Mouse (Mus musculus): ENCODE measurements around the gene Zfp275.
"Not testable (repeated sequence)": the region's sequence is repeated elsewhere in the genome, so short reads cannot be mapped to it uniquely, and the experiment has no call there.

The Zfp275 gene

DNA sequence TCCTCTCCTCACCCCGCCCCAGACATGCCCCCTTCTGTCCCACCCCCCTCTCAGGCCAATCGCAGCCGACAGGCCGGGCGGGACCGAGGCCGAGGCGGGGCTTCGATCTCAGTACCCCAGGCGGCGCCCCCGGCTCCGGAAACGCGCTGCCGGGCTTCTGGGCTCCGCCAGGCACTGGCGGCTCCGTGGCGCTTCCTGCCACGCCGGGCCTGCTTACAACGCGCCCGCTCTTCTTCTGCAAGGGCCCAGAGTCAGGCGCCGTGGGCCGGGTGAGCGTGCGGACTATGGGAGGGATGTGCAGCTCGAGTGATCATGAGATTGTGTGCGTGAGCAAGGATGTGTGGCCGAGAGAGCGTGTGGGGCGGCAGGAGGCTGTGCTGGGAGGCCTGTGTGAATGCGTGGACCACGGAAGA is at the start of gene Zfp275:
TSS of gene Zfp275 (plus strand) at position 139 of the 413 bp plus-strand sequence.
- peak; percentile 53 for DNase-seq (ENCODE audit: low spot score)

DNA sequence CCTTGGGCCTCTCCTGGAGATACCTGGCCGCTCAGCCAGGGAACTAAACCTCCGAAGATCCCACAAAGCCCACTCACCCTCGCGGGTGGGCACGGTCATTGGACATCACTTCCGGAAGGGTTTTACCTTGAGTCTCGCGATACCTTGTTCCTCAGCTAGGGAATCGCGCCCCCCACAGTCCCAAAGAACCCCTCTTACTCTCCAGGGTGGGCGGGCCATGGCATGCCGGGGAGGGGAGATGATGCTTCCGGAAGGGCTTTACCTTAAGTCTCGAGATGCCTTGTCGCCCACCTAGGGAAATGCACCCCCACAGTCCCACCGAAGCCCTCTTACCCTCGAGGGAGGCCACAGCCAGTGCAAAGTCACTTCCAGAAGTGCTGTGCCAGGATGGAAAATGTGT is 49.5 kb upstream of the Zfp275 start, which contains the start of the genes Xlr5a and Xlr5c:
TSS of gene Xlr5a (minus strand) at position 101 of the 400 bp plus-strand sequence.
TSS of gene Xlr5c (minus strand) at position 101 of the 400 bp plus-strand sequence.
- DNase-seq (ENCODE audit: low spot score) = not testable (repeated sequence)

DNA sequence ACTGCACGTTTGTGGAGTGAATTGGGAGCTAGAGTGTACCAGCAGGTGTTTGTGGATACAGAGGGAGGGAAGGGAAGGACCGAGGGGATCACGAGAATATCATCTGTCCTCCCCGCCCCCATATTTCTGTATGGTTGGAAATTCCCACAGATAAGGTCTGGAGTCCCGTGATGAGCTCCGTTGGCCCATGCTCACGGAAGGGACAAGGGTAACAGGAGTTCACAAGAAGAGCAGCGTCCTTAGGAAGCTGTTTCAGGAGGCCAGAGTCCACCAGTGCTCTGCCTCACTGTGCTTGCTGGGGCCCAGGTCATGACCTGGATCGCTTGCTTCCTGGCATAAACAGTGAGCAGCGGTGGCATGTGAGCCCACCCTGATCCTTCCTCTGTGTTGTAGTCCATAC is 46.7 kb upstream of the Zfp275 start:
- DNase-seq (ENCODE audit: low spot score) = not testable (repeated sequence)

DNA sequence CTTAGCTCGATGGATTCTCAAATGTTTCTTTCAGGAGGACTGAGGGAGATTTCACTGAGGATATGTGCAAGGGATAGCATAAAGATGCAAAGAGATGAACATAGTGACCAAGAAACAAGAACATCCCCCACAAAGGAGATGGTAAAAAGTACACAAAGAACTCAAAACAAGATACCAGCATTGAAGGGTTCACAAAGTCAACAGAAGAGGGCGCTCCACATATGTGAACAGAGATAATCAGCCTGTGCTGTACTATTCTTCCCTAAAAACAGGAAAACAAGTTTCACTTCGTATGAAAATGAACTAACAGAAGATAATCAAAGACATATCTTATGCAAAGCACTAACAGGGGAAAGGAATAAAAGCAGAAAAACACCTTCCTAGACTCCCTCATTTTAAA is 29.9 kb upstream of the Zfp275 start:
- peak; percentile 63 for DNase-seq (ENCODE audit: low spot score)

DNA sequence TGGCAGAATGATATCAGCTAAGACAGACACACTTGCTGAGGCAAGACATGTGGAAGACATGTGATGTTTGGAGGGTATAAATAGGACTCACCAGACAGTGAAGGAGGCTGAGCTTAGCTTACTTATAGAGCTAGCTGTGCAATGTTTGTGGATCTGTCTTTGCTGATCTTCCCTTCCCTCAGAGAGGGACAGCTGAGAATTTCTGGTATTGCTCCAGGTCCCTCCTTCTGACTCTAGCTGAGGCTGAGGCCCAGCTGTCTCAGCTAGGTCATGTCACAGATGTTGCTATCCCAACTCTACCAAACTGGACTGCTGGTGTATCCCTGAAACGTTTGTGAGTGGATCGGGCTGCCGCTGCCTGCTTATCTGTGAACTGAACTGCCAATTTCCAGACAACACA is 21.4 kb upstream of the Zfp275 start:
- DNase-seq (ENCODE audit: low spot score) = no peak

DNA sequence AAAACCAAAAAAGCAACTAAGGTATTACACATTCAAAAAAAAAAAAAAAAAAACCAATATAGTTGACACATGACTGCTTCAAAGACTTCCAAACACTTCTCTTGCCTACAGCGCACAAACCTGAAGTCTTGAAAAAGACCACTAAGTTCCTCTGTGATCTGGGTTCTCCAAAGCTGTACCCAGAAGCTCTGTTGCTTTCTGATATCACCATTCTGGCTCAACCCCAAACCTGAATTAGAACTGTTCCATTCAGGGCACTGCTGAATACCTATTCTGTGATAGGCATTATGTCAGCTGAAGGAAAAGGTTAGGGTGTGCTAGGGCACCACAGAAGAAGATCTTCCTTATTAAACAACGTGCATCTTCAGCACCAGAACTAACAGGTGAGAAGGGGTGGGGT is 15.2 kb upstream of the Zfp275 start:
- DNase-seq (ENCODE audit: low spot score) = no peak

DNA sequence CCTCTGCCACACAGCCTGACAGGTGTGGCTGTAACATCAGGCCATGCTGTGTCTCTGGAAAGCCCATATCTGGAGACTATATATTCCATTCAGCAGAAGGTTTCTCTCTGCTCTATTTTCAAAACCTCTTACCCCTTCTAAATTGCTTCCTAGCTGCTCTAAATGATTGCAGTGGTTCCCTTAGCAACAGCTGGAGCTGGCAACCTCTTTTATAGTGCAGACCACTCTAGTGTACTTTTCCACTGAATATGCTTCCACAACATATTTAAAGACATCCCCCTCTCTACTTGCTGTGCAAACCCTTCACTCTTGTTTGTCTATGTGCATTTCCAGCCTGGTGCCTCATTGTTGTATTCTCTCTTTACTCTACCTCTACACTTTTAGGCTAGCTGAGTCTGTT is 8.9 kb upstream of the Zfp275 start:
- DNase-seq (ENCODE audit: low spot score) = no peak

DNA sequence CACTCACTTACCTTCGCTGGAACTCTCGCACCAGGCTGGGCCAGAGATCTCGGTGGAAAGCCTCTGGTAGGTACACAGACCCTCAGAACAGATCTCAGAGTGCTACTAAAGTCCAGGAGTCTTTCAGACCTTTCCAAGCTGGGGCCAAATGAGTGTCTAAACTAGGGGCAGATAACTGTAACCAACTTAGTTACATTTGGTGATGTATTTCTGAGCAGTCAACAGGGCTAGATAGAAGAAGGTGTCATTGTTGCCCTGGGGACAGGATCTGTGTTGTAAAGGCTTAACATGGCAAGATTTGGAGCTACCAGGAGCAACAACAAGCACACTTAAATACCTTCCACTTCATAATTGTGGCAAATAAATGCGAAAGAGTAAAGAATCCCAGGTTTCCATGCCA is 5.7 kb upstream of the Zfp275 start, which contains the start of gene Gm45015:
TSS of gene Gm45015 (minus strand) at position 101 of the 400 bp plus-strand sequence.
- DNase-seq (ENCODE audit: low spot score) = no peak

DNA sequence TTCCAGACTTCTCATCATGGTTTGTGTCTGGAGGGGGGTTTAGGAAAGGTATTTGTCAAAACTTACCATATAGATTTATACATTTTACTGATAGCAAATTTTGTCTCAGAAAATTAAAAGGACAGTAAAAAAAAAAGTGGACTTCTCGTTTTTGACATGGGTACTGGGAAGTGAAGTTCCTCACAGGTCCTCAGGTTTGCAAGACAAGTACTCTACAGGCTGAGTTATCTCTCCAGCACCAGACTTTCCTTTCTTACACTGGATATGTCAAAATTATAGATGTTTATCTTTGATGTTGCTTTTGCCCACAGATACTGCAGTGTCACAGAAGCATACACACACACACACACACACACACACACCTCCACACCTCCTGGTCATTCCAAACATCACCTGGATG is 948 bp upstream of the Zfp275 start:
- DNase-seq (ENCODE audit: low spot score) = no peak

DNA sequence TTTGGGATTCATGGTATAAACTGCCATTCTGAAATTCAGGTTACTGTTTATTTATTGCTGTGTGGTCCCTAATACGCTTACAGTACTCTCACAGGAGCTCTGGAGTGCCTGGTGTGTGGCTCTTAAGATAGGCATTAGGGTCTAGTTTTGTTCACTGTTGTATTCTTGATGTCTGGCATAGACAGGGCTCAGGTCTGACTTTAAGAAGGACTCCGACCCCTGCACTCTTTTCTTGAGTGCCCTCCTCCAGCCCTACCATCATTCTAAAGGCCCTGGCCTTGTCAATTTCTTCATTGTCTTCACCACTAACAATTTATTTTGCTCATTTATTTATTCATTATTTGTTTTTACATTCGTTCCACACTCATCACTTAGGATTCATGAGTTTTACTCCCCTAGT is 353 bp upstream of the Zfp275 start:
- no peak for DNase-seq (ENCODE audit: low spot score)

DNA sequence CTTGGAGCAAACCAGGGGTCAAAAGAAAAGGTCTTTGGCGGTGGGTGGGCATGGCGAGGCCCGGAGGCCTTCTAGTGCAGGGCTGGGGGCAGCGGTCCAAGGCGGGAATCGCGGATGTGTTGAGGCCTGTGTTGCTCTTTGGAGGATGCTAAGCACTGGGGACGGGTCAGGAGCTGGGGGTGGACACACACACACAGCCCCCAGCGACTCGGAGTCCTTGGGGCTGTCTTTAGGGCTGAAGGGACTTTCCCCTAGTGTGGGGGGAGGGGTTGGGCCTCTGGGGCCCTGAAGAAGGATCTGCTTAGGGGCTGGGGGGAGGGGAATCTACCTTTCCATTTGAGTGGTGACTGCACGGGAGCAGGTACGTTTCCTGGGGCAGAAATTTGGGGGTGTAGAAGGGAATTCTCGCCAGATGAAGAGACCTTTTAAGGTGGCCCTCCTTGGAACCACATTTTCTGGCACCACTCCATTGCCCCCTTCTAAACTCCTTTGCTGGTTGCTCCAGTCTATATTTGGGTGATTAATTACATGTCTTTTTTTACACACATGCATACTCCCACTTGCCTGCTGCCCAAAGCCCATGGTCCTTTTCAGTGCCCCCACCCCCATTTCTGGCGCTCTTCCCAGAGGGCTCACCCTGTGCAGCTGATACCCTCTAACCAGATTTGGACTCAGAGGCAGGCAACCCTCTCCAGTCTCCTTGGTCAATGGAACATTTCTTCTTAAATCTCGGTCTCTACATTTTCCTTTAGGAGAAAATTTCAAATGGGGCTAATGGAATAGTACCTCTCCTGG is 717 bp downstream of the Zfp275 start:
- DNase-seq (ENCODE audit: low spot score) = peak; percentile 8

DNA sequence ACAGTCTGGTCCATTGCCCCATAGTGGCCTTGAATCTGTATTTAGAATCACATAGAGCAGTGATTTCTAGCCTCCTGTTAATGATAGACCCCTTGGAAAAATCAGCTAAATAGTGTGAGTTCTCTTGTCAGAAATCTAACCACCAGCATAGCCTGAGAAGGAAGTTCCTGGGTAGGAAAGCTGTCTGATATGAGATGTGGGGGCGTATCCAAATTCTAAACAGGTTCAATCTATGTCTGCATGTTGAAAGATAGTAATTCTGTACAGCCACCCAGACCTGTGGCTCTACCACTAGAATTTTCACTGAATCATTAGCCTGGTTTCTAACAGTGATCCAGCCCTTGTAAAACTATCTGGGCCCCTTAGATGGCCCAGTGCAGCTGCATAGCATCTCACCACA is 1.4 kb downstream of the Zfp275 start:
- no peak for DNase-seq (ENCODE audit: low spot score)

DNA sequence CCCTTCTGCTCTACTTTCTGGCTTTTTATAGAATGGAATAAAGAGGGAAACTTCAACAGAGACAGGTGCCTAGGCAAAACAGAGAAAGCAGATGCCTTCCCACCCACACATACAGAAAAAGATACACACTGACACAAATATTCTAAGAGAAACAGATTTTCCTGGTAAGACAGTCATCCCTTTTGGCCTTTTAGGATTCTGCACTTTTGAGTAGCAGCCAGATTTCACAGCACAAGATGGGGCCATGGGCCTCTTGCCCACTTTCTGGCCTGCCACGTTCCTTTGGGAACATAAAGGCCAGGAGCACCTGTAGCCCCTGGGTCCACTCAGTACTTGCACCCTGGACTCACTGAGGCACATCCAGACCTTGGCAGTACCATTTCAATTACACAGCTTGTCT is 1.9 kb downstream of the Zfp275 start:
- DNase-seq (ENCODE audit: low spot score) = no peak

DNA sequence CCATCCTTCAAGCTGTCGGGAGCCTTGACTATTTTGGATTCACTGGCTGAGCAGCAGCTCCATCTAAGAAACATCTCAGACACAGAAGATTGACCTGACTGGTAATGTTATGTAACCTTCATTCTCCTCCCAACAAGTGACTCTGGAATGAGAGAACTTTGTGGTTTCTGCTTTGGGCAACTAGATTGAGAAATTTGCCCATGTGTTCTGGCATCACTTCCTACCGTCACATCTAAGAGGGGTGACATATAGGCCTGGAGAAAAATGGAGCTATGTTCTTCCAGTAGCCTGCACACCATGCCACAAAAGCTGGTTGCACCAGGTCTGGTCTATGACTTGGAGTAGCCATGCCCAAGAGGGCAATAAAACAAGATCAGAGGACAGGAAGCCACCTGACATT is 13.7 kb downstream of the Zfp275 start:
- peak; percentile 7 for DNase-seq (ENCODE audit: low spot score)

DNA sequence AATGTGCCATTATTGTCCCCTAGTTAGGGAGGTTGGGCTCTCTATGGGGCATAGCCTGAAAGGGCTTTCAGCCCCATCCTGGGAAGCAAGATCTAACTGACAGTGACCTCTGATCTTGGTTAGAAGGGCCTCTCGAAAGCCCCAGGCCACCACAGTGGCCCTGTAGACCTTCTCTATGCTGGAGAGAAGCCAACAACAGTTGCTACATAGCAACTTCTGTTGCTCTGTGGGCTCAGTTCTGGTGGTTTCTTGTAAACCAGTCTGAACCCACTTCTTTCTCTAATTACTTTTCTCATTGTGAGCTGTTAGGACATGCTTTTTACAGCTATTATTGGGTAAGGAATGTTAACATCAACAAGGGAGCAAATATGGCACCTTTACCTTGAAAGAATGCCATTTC is 14.3 kb downstream of the Zfp275 start:
- no peak for DNase-seq (ENCODE audit: low spot score)

DNA sequence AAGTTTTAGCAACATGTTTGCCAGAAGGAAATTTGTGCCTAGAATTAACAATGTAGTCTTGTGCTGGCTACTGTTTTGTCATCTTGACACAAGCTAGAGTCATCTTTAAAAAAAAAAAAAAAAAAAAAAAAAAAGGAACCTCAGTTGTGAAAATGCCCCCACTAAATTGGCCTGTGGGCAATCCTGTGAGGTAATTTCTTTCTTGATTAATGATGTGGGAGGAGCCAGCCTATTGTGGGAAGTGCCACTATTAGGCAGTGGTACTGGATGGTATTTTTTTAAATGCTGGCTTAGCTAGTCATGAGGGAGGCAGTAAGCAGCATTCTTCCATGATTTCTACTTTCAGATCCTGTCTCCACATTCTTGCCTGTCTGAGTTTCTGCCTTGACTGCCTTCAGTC is 20.9 kb downstream of the Zfp275 start:
- no peak for DNase-seq (ENCODE audit: low spot score)

DNA sequence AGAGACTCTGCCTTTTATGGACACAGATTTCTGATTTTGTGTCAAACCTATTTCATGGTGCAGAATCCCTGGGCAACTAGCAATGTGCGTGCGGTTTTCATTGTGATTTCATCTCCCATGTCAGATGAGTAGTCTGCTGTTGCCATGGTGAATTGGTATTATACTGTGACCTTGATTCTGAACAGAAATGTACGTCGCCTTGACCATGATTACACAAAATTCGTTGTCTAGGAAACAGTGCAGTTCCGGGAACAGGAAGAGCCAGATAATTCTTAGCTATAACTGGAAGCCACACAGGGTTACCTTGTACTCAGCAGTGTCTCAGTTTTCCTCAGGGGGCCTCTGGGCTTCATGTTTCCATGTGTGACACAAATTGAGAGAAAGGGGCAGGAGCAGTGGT is 42.0 kb downstream of the Zfp275 start:
- DNase-seq (ENCODE audit: low spot score) = no peak

DNA sequence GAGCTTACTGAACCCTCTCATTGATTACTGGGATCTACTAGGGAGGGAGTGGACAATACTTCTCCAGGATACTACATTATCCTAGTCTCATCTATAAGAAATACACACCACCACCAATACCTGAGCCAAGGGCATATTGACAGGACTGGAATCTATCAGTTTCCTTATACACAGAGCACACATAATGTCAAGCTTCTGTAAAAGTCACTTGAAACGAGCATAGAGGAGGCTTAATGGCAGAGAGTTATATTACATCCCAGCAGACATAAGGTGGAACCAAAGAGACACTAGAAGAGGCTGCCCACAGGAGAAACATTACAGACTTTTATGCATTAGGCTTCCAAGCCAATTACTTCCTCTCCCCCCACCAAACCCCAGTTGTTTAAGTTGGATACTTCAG is 42.5 kb downstream of the Zfp275 start:
- DNase-seq (ENCODE audit: low spot score) = no peak

DNA sequence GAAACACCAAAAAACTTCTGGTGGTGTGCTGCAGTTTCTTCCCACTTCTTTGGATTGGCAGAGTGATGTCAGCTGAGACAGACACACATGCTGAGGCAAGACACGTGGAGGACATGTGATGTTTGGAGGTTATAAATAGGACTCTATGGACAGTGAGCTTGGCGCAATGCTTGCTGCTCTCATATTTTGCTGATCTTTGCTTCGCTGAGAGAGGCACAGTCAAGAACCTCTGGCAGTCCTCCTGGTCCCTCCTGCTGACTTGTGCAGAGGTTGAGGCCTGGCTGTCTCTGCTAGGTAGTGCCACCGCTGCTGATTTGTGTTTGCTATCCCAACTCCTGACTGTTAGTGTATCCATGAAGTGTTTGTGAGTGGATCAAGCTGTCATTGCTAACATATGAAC is 49.1 kb downstream of the Zfp275 start:
- DNase-seq (ENCODE audit: low spot score) = peak; percentile 28

DNA sequence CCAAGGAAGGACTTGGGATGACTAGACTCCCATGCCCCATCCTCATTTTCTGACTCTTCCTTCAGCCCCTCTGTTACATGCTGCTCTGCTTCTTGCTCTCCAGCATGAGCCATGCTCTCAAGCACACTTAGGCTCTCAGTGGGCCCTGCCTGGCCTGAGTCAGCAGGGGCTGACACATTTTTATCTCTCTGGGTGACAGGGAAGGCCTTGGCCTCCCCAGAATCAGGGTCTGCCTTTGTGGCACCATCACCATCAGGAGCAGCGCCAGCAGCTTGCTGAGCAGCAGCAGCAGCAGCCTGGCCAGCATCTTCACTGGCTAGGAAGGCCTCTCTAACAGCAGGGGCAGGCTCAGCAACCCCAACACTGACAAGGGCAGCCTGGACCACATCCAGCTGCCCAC is 54.0 kb downstream of the Zfp275 start:
- no peak for DNase-seq (ENCODE audit: low spot score)

DNA sequence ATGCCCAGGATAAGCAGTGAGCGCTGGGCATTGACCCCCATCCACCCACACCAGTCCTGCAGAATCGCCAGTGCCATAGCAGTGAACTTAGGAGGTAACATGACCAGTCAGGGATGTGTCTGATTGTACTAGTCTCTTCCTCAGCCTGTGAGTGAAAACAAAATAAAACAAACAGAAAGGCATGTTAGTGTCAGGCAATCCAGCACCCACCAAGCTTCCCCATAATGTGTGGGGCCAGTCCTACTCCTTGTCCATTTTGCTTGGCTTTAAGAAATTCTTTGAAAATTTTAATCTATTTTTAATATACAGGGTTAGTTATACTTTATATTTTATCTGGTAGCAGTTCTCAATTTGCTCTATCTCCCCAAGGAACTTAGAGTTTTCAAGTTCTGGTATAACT is 56.2 kb downstream of the Zfp275 start, which contains the start of gene Gm18336:
TSS of gene Gm18336 (minus strand) at position 101 of the 400 bp plus-strand sequence.
- DNase-seq (ENCODE audit: low spot score) = not testable (repeated sequence)

DNA sequence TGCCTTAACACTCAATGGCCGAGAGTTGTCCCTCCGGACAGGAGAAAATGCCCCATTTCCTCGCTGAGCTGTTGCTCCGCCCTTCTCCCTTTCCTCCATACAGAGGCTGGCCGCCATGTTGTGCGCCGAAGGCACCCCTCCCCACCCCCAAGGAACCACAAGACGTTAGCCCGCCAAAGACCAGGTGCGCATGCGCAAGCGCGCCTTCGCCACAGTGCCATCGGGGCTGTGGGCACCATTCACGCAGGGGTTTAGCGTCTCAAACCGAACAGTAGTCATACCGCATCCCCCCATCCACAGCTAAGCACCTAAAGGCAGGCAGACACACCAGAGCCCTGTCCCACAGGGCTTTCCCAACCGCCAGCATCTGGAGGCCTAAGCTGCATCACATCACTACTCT is 58.5 kb downstream of the Zfp275 start:
- DNase-seq (ENCODE audit: low spot score) = no peak

DNA sequence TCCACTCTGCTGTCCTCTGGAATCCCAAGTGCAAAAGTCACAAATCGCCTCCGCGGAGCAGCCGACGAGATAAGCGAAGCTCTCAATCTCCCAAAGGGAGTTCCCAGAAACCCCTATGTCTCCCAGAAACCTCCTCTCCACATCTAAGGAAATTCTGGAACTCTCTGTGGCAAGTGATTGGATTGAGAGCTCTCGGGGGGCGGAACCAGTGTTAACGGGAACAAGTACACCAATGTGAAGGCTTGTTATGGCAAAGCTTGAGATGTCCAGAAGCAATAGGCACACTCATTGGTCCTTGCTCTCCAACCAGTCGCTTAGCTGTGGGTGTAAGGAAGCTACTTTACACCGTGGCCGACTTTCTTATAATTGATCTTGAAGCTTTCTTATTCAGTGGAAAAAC is 59.2 kb downstream of the Zfp275 start:
- no peak for DNase-seq (ENCODE audit: low spot score)

Measured in adipocyte (in vitro differentiated cells).